Mouse (Mus musculus): ENCODE data around the gene Aida. TPM values are rescaled to one million over a fixed set of nuclear protein-coding genes. Genes with fewer than 3 reads are reported as not detected.

Aida gene
- polyA plus RNA-seq (2012; ENCODE audit: insufficient read depth, insufficient read length, missing spikeins): 52.2 and 68.8 TPM in 2 replicates

GRCm38 (mm10) chr1:183296465-183296864, at the start of gene Aida:
Gene Aida (plus strand): TSS chr1:183296590.
- Histone ChIP-seq H3K27ac (ENCODE audit: insufficient read depth, low read depth, low read length) (peak within 1 kb of the TSS; percentile 70), H3K4me3 (ENCODE audit: insufficient read depth, low read length) (peak within 1 kb of the TSS; percentile 66), H3K4me1 (ENCODE audit: control insufficient read depth, insufficient read depth, low read length) (no peaks in the 10 kb centered on the region)
- TF ChIP-seq CTCF (IDR thresholded peaks at IDR 0.05; ENCODE audit: low read depth, low read length) (no peak), POLR2A (IDR thresholded peaks at IDR 0.05; ENCODE audit: borderline replicate concordance, low read depth, low read length) (no peak)

GRCm38 (mm10) chr1:183248144-183248543, 48.2 kb upstream of the Aida start:
- Histone ChIP-seq H3K4me3 (ENCODE audit: insufficient read depth, low read length) (no peak overlapping the region), H3K27ac (ENCODE audit: insufficient read depth, low read depth, low read length) (no peak overlapping the region), H3K4me1 (ENCODE audit: control insufficient read depth, insufficient read depth, low read length) (peaks cover 14% of the 10 kb centered on the region)
- TF ChIP-seq POLR2A (IDR thresholded peaks at IDR 0.05; ENCODE audit: borderline replicate concordance, low read depth, low read length) (no peak), CTCF (IDR thresholded peaks at IDR 0.05; ENCODE audit: low read depth, low read length) (no peak)

GRCm38 (mm10) chr1:183250612-183251011, 45.8 kb upstream of the Aida start:
- Histone ChIP-seq H3K4me3 (ENCODE audit: insufficient read depth, low read length) (no peak overlapping the region), H3K4me1 (ENCODE audit: control insufficient read depth, insufficient read depth, low read length) (peaks cover 9% of the 10 kb centered on the region), H3K27ac (ENCODE audit: insufficient read depth, low read depth, low read length) (no peak overlapping the region)
- TF ChIP-seq POLR2A (IDR thresholded peaks at IDR 0.05; ENCODE audit: borderline replicate concordance, low read depth, low read length): no peak
- TF ChIP-seq CTCF (IDR thresholded peaks at IDR 0.05; ENCODE audit: low read depth, low read length): no peak

- TF ChIP-seq CTCF (IDR thresholded peaks at IDR 0.05; ENCODE audit: low read depth, low read length) (no peak), POLR2A (IDR thresholded peaks at IDR 0.05; ENCODE audit: borderline replicate concordance, low read depth, low read length) (no peak)
- Histone ChIP-seq H3K27ac (ENCODE audit: insufficient read depth, low read depth, low read length) (no peak overlapping the region), H3K4me3 (ENCODE audit: insufficient read depth, low read length) (no peak overlapping the region), H3K4me1 (ENCODE audit: control insufficient read depth, insufficient read depth, low read length) (peaks cover 9% of the 10 kb centered on the region)
These were observed 44.6 kb upstream of the Aida start for GRCm38 (mm10) chr1:183251818-183252217.

DNA sequence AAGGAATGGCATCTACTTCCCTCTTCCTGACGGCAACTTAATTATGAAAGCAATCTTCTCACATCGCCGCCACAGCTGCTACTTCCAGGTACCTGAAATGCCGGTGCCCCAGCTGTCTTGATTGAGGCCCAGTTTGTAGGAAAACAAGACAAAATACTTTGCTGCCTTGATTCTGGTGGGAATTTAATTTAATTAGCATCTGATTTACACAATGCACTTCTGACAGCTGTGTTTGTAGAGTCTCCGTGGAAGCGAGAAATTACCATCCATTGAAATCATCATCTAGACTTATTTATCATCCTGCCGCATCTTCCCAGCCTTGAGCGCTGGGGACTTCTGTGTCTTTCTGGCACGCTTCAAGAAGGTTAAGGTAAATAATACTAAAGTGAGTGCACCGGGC, 43.8 kb upstream of the Aida start:
- Histone ChIP-seq H3K4me1 (ENCODE audit: control insufficient read depth, insufficient read depth, low read length) (peaks cover 9% of the 10 kb centered on the region), H3K27ac (ENCODE audit: insufficient read depth, low read depth, low read length) (no peak overlapping the region), H3K4me3 (ENCODE audit: insufficient read depth, low read length) (no peak overlapping the region)
- TF ChIP-seq CTCF (IDR thresholded peaks at IDR 0.05; ENCODE audit: low read depth, low read length) (no peak), POLR2A (IDR thresholded peaks at IDR 0.05; ENCODE audit: borderline replicate concordance, low read depth, low read length) (no peak)

- TF ChIP-seq POLR2A (IDR thresholded peaks at IDR 0.05; ENCODE audit: borderline replicate concordance, low read depth, low read length) (no peak), CTCF (IDR thresholded peaks at IDR 0.05; ENCODE audit: low read depth, low read length) (no peak)
- Histone ChIP-seq H3K4me3 (ENCODE audit: insufficient read depth, low read length) (peak overlapping the region; percentile 31), H3K27ac (ENCODE audit: insufficient read depth, low read depth, low read length) (peak overlapping the region; percentile 93)
These were observed 32.0 kb upstream of the Aida start for GRCm38 (mm10) chr1:183264145-183265008.

GRCm38 (mm10) chr1:183265921-183266467, 30.4 kb upstream of the Aida start:
- TF ChIP-seq CTCF (IDR thresholded peaks at IDR 0.05; ENCODE audit: low read depth, low read length): no peak
- TF ChIP-seq POLR2A (IDR thresholded peaks at IDR 0.05; ENCODE audit: borderline replicate concordance, low read depth, low read length): no peak
- H3K4me1 ChIP-seq (ENCODE audit: control insufficient read depth, insufficient read depth, low read length): peaks cover 32% of the 10 kb centered on the region
- H3K27ac ChIP-seq (ENCODE audit: insufficient read depth, low read depth, low read length): peak overlapping the region; percentile 68
- peak overlapping the region; percentile 32 for H3K4me3 ChIP-seq (ENCODE audit: insufficient read depth, low read length)

More at GRCm38 (mm10) chr1:183264145-183265008, 32.0 kb upstream of the Aida start:
- peaks cover 32% of the 10 kb centered on the region for H3K4me1 ChIP-seq (ENCODE audit: control insufficient read depth, insufficient read depth, low read length)

DNA sequence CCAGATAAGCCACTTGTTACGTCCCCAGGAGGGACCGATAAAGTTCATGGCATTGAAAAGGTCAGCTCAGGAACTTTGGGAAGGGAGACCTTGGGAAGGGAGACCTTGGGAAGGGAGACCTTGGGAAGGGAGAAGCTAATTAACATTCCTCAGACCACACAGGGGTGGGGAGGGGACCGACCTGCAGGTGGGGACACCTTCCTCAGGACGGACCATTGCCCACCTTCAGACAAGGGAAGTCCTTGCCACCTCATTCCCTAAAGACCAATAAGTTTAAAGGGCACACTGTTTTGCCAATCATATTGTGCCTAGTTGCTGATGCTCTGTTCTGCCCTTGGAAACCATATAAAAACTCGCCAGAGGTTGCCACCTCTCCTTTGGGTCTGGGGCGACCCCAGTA, 28.7 kb upstream of the Aida start:
- no peak for TF ChIP-seq CTCF (IDR thresholded peaks at IDR 0.05; ENCODE audit: low read depth, low read length)
- no peak for TF ChIP-seq POLR2A (IDR thresholded peaks at IDR 0.05; ENCODE audit: borderline replicate concordance, low read depth, low read length)
- Histone ChIP-seq H3K4me1 (ENCODE audit: control insufficient read depth, insufficient read depth, low read length) (peaks cover 35% of the 10 kb centered on the region), H3K27ac (ENCODE audit: insufficient read depth, low read depth, low read length) (no peak overlapping the region), H3K4me3 (ENCODE audit: insufficient read depth, low read length) (no peak overlapping the region)

DNA sequence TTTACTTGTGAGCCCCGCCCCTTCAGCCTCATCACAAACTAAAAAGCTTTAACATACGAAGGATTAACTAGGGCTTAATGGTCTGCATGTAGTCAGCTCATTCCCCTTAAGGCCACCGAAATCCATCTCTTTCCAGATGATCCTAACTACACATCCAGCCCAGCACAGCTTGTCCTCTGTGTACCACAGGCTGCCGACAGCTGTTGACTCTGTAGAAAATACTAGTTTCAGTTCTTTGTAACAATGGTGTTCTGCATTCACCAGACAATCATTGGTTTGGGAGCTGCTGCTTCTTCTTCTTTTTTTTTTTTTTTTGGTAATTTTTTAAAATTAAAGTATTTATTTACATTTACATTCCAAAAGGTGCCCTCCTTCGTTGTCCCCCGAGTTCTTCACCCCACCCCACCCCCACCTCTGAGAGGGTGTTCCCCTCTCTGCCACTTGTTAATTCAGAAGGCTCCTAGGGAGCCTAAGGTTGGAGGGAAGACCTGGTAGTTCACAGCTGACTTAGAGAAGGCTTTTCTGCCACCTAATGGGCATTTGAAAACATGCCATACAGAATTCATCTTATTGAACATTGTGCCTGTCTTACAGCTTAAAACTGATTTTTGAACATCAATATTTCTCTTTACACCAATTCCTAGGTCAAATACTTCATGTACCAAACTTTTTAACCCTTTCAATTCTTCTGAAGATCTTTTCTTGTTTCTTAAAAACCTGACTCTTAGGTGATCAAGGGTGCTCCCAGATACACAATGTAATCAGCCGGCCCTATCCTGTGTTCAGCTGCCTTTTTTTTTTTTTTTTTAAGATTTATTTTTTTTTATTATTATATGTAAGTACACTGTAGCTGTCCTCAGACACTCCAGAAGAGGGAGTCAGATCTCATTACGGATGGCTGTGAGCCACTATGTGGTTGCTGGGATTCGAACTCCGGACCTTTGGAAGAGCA, 23.2 kb upstream of the Aida start:
- H3K4me3 ChIP-seq (ENCODE audit: insufficient read depth, low read length): no peak overlapping the region
- H3K27ac ChIP-seq (ENCODE audit: insufficient read depth, low read depth, low read length): peak overlapping the region; percentile 16
- TF ChIP-seq CTCF (IDR thresholded peaks at IDR 0.05; ENCODE audit: low read depth, low read length): no peak
- TF ChIP-seq POLR2A (IDR thresholded peaks at IDR 0.05; ENCODE audit: borderline replicate concordance, low read depth, low read length): no peak
- peaks cover 6% of the 10 kb centered on the region for H3K4me1 ChIP-seq (ENCODE audit: control insufficient read depth, insufficient read depth, low read length)
